Mouse (Mus musculus) embryonic facial prominence, embryonic 10.5 days (tissue): ENCODE results near the gene Rhot2. TPM values are rescaled to one million over a fixed set of nuclear protein-coding genes. Genes with fewer than 3 reads are reported as not detected.
A peak's percentile ranks its signal among the peaks of the same experiment; 100 is the strongest.

Experiments
- DNase-seq: peaks from one replicate; pipeline ENCODE4 v3.0.0-alpha.2; 2017; ENCODE audit warnings: low spot score
- H3K27ac ChIP-seq: fragments of 300-500 bp; sonication (generic); replicated peaks from 2 replicates; pipeline ENCODE4 v1.5.1; 2016; ENCODE audit warnings: mild to moderate bottlenecking
- H3K27me3 ChIP-seq: fragments of 300-500 bp; sonication (generic); replicated peaks from 2 replicates; pipeline ENCODE4 v1.6.1; 2016; ENCODE audit warnings: low read depth, mild to moderate bottlenecking; ENCODE audit not compliant: poor library complexity, severe bottlenecking
- H3K36me3 ChIP-seq: fragments of 300-500 bp; sonication (generic); replicated peaks from 2 replicates; pipeline ENCODE4 v1.6.1; 2016; ENCODE audit warnings: mild to moderate bottlenecking, moderate library complexity
- H3K4me1 ChIP-seq: fragments of 300-500 bp; sonication (generic); 2 replicates; pipeline ENCODE4 v1.6.1; 2016
- H3K4me3 ChIP-seq: fragments of 300-500 bp; sonication (generic); 2 replicates; pipeline ENCODE4 v1.5.1; 2016; ENCODE audit warnings: mild to moderate bottlenecking, moderate library complexity
- H3K9me3 ChIP-seq: fragments of 300-500 bp; sonication (generic); 2 replicates; pipeline ENCODE4 v1.6.1; 2016; ENCODE audit warnings: mild to moderate bottlenecking
- WGBS: fragments of 180-500 bp; shearing (Covaris S2); methylation state at CpG from one replicate; pipeline ENCODE4 v1.1.7; 2016; 5-methylcytosine and 5-hydroxymethylcytosine counted together
- polyA plus RNA-seq: library from polyadenylated mRNA; unstranded; fragments of >200 nt; fragmentation: Nextera tagmentation; extraction: Ambion mirVana; gene quantifications from 2 replicates; pipeline ENCODE4 v1.2.1, GENCODE M21; 2016

Rhot2 gene
- polyA plus RNA-seq, 1 experiment from 2014 or later = 27.2 TPM

DNA sequence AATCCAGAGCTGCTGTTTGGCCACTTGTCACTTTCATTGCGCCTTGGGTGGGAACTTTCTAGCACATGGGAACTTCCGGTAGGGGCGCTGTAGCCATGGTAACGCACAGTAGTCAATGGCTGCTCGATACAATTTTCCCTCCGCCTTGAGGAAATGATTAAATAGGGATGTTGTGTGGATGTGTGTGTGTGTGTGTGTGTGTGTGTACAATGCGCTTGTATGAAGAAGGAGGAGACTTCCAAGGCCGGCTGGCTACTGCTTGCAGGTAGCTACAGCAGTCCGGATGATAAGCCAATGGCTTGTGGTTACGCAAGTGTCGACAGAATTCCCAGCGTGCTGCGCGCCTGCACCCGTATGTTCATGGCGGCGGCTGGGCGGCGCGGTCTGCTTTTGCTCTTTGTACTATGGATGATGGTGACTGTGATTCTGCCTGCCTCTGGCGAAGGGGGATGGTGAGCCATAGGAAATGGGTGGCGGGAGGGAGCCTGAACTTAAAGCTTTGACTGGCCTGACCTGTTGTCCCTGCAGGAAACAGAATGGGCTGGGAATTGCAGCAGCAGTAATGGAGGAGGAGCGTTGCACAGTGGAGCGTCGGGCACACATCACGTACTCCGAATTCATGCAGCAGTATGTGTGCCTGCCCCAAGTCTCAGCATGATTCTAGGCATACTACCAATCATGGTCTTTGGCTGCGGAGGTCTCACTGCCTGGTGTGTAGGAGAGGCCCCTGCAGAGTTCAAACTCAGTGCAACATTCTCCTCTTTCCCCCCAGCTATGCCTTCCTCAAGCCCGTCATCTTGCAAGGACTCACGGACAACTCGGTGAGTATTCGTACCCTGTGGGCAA lies 15.7 kb downstream of the Rhot2 start, which contains the start of gene Jmjd8:
Jmjd8 (plus strand) TSS at position 156 of the 846 bp plus-strand sequence.
- Histone ChIP-seq H3K9me3 (no peaks in the 10 kb centered on the region), H3K36me3 (peaks cover 59% of the 10 kb centered on the region), H3K27me3 (no peaks in the 10 kb centered on the region), H3K4me1 (peaks cover 78% of the 10 kb centered on the region), H3K4me3 (peak within 1 kb of the TSS; percentile 81), H3K27ac (peak within 1 kb of the TSS; percentile 87)
- DNase-seq = peak; percentile 86
- 1% methylated on average over 32 of the region's 32 CpGs for WGBS

DNA sequence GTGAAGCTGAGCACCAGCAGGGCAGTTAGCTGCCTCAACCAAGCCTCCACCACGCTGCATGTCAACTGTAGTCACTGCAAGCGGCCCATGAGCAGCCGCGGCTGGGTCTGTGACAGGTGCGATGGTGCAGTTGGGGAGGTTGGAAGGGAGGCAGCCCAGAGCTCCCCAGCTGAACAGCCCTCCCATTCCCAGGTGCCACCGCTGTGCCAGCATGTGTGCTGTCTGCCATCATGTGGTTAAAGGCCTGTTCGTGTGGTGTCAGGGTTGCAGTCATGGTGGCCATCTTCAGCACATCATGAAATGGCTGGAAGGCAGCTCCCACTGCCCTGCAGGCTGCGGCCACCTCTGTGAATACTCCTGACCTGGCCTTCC lies 16.4 kb downstream of the Rhot2 start:
- peaks cover 59% of the 10 kb centered on the region for H3K36me3 ChIP-seq
- no peaks in the 10 kb centered on the region for H3K9me3 ChIP-seq
- WGBS = 83% methylated on average over 8 of the region's 8 CpGs
- DNase-seq = no peak
- H3K4me3 ChIP-seq = peak overlapping the region; percentile 81
- H3K27ac ChIP-seq = peak overlapping the region; percentile 87
- H3K4me1 ChIP-seq = peaks cover 76% of the 10 kb centered on the region
- no peaks in the 10 kb centered on the region for H3K27me3 ChIP-seq

DNA sequence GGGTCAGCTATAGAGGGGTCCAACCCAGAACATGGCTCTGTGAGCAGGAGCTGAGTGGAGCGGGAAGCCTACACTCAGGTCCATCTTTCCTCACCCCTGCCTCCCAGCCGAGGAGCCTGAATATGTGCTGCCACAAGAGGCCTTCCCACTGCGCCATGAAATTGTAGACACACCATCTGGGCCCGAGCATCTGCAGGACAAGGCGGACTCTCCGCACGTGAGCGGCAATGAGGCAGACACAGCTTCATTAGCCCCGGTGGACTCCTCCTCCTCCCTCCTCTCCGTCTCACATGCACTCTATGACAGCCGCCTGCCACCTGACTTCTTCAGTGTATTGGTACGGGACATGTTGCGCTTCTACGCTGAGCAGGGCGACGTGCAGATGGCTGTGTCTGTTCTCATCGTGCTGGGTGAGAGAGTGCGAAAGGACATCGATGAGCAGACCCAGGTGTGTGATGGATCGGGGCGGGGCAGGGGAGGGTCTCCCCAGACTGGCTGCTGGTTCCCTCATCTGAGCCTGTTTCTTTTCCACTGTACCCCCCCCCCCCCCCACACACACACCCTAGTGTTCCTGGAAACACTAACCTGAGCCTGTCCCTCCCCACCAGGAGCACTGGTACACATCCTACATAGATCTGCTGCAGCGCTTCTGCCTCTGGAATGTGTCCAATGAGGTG lies 17.0 kb downstream of the Rhot2 start:
- H3K27me3 ChIP-seq = no peaks in the 10 kb centered on the region
- peaks cover 59% of the 10 kb centered on the region for H3K36me3 ChIP-seq
- H3K27ac ChIP-seq = no peak overlapping the region
- WGBS = 92% methylated on average over 22 of the region's 22 CpGs
- H3K4me3 ChIP-seq = peak overlapping the region; percentile 81
- peaks cover 79% of the 10 kb centered on the region for H3K4me1 ChIP-seq
- no peaks in the 10 kb centered on the region for H3K9me3 ChIP-seq
- no peak for DNase-seq

DNA sequence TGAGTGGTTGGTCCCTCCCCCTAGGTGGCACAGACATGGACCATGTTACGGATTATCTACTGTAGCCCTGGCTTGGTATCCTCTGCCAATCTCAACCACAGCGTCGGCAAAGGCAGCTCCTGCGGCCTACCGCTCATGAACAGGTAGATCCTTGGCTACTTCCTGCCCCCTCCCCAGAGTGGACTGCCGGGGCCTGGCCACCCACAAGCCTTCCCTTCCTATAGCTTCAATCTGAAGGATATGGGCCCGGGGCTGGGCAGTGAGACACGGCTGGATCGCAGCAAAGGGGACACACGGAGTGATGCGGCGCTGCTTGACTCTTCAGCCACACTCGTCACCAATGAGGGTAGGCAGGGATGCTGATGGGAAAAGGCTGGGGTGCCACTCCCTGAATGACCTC lies 17.6 kb downstream of the Rhot2 start:
- 92% methylated on average over 13 of the region's 13 CpGs for WGBS
- Histone ChIP-seq H3K4me3 (peak overlapping the region; percentile 81), H3K27me3 (peaks cover 4% of the 10 kb centered on the region; the same call in 1 of the 2 replicates), H3K27ac (no peak overlapping the region), H3K36me3 (peaks cover 59% of the 10 kb centered on the region), H3K4me1 (peaks cover 76% of the 10 kb centered on the region), H3K9me3 (no peaks in the 10 kb centered on the region)
- no peak for DNase-seq

DNA sequence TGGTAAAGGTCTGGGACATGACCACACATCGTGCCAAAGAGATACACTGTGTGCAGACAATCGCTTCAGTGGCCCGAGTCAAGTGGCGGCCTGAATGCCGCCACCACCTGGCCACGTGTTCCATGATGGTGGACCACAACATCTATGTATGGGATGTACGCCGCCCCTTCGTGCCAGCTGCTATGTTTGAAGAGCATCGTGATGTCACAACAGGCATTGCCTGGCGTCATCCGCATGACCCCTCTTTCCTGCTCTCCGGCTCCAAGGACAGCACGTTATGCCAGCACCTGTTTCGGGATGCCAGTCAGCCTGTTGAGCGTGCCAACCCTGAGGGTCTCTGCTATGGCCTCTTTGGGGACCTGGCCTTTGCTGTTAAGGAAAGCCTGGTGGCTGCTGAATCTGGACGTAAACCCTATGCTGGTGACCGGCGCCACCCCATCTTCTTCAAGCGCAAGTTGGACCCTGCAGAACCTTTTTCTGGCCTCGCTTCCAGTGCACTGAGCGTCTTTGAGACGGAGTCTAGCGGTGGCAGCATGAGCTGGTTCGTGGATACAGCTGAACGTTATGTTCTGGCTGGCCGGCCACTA lies 18.6 kb downstream of the Rhot2 start:
- Histone ChIP-seq H3K4me3 (0 out of 2 replicates have a peak overlapping the region, but pooled peaks have one; percentile 2), H3K4me1 (peaks cover 67% of the 10 kb centered on the region), H3K9me3 (no peaks in the 10 kb centered on the region), H3K36me3 (peaks cover 50% of the 10 kb centered on the region), H3K27ac (no peak overlapping the region), H3K27me3 (peaks cover 12% of the 10 kb centered on the region)
- no peak for DNase-seq
- WGBS = 94% methylated on average over 27 of the region's 27 CpGs

DNA sequence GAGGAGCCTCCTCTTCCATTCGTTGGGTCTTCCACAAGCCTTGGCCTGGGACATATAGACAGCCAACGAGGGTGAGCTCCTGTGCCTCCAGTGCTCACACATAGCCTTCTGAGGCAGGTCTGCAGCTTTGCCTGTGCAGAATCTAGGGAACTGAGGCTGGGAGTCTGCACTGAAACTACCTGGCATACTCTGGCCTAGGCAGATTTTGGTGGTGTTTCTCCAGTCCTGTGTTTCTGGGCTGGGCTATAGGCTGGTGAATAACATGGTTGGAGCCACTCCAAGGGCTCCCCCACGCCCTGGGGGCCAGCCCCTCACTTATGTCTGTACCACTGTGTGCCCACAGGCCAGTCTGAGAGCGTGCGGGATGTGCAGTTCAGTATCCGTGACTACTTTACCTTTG lies 19.3 kb downstream of the Rhot2 start:
- Histone ChIP-seq H3K4me1 (peaks cover 59% of the 10 kb centered on the region), H3K9me3 (no peaks in the 10 kb centered on the region)
- 92% methylated on average over 6 of the region's 6 CpGs for WGBS

DNA sequence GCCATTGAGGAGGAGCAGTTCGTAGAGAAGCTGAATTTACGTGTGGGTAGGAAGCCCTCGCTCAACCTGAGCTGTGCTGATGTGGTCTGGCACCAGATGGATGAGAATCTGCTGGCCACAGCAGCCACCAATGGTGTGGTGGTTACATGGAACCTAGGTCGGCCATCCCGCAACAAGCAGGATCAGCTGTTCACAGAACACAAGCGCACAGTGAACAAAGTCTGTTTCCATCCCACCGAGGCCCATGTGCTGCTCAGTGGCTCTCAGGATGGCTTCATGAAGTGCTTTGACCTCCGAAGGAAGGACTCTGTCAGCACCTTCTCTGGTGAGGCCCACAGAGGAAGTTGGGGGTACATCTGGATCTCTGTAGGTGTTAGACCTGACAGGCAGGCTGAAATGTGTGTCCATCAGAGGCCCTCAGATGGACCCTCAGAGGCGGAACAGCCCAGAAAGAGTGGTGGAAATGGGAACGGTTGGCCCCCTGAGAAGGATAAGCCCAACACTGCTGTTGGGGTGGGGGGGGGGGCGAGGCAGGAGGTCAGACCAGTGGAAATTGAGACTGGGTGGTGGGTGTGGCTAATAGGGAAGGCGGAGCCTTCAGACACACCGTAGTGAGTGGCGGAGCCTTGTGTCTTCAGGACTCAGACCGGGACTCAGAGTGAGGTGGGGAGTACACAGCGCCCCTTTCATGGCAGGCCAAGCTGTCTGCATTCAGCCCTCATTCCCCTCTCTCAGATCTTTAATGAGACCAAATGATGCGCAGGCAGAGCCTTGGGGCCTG lies 20.1 kb downstream of the Rhot2 start:
- Histone ChIP-seq H3K9me3 (no peaks in the 10 kb centered on the region), H3K4me3 (peak overlapping the region; percentile 70), H3K4me1 (peaks cover 55% of the 10 kb centered on the region), H3K27me3 (peaks cover 27% of the 10 kb centered on the region), H3K27ac (no peak overlapping the region), H3K36me3 (peaks cover 34% of the 10 kb centered on the region)
- no peak for DNase-seq
- WGBS = 72% methylated on average over 17 of the region's 17 CpGs

More for the DNA sequence above, 19.3 kb downstream of the Rhot2 start:
- peaks cover 42% of the 10 kb centered on the region for H3K36me3 ChIP-seq
- no peak overlapping the region for H3K27ac ChIP-seq
- peak overlapping the region; percentile 70; the same call in 1 of the 2 replicates for H3K4me3 ChIP-seq
- DNase-seq = no peak
- H3K27me3 ChIP-seq = peaks cover 19% of the 10 kb centered on the region

DNA sequence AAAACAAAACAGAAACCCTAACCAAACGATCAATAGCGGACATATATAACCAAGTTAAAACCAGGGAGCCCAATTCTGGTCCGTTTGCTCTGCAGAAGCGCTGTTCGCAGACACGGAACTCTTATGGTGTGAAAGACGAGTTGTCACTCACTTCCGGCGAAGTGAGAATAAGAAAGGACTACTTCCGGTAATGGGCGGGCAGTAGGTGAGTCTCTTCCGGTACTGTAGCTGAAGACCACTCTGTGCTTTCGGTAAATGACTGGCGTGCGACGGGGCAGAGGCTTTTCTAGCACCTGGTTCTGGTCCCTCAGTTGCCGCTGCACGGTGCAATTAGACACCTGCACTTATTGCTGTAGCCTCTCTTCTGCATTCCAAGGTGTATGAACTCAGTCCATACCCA lies 21.2 kb downstream of the Rhot2 start, which contains the start of gene Wdr24:
Wdr24 (plus strand) TSS at position 176 of the 400 bp plus-strand sequence.
- peak; percentile 79 for DNase-seq
- H3K27ac ChIP-seq = peak within 1 kb of the TSS; percentile 73
- peaks cover 38% of the 10 kb centered on the region for H3K27me3 ChIP-seq
- no peaks in the 10 kb centered on the region for H3K9me3 ChIP-seq
- peak within 1 kb of the TSS; percentile 70 for H3K4me3 ChIP-seq
- under 1% methylated on average over 18 of the region's 18 CpGs for WGBS
- peaks cover 59% of the 10 kb centered on the region for H3K4me1 ChIP-seq
- peaks cover 33% of the 10 kb centered on the region for H3K36me3 ChIP-seq

DNA sequence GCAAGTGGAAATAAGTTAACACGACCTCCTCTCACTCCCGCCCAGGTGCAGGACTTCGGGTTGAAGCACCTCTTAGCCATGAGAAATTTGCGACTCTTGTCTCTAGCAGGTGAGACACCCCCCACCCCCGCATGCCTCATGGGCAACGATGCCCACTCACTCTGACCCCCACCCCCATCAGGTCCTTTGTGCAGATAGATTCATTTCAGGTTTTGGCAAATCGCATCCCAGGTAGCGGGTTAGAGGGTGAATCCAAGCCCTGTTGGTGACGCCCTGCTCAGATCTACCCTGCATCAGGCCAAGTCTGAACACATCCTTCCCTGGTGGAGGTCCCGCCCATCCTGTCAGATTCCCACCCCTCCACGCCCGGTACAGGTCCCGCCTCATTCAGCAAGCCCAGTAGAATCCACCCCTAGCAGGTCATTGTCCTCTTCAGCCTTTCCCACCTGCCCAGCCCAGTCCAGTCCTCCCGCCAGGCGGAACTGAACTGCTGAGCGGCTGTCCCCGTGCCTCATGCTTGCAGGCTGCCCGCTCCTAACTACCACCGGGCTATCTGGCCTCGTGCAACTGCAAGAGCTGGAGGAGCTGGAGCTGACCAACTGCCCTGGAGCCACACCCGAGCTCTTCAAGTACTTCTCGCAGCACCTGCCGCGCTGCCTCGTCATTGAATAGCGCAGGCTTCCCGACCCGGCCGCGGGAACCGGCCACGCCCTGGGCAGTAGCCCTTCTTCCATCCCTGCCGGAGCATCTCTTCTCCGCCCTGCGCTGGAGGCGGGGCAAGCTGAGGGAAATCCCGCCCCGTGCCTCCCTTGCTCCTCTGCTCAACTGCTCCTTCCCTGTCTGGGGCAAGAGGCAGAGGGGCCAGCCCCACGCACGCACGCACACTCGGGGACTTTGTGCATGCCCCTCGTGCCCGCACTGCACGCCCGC lies 25.5 kb downstream of the Rhot2 start:
- Histone ChIP-seq H3K27me3 (peaks cover 74% of the 10 kb centered on the region), H3K9me3 (no peaks in the 10 kb centered on the region), H3K36me3 (peaks cover 6% of the 10 kb centered on the region; the same call in 1 of the 2 replicates), H3K4me1 (peaks cover 23% of the 10 kb centered on the region), H3K27ac (no peak overlapping the region), H3K4me3 (peak overlapping the region; percentile 33)
- peak; percentile 42 for DNase-seq
- 6% methylated on average over 46 of the region's 46 CpGs for WGBS

DNA sequence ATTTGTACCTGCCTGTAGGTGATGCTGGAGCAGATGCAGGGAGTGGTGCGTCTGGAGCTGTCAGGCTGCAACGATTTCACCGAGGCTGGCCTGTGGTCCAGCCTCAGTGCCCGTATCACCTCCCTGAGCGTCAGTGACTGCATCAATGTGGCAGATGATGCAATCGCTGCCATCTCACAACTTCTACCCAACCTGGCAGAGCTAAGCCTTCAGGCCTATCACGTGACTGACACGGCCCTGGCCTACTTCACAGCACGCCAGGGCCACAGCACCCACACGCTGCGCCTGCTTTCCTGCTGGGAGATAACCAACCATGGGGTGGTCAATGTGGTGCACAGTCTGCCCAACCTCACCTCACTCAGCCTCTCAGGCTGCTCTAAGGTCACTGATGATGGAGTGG lies 27.0 kb downstream of the Rhot2 start:
- Histone ChIP-seq H3K27ac (no peak overlapping the region), H3K4me3 (no peak overlapping the region; the same call in 1 of the 2 replicates), H3K27me3 (peaks cover 86% of the 10 kb centered on the region), H3K4me1 (peaks cover 18% of the 10 kb centered on the region), H3K9me3 (no peaks in the 10 kb centered on the region), H3K36me3 (peaks cover 6% of the 10 kb centered on the region; the same call in 1 of the 2 replicates)
- DNase-seq = no peak
- 81% methylated on average over 11 of the region's 11 CpGs for WGBS

DNA sequence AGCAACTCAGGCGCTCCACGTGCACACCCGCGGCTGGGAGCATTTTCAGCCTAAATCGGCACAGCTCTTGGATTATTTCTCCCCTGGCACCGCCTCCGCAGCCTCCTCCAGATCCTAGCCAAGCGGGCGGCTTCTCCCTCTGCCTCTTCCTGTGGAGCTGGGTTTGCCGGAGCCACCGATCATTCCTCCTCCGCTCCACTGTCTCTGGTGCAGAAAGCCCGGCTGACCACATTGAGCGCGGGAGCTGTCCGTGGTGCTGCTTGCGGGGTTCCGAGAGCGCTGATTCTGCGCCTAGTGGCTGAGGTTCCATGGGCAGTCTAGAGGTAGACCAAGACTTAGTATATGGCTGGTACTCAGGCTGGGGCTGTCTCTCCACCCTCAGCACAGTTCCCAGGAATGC lies 31.2 kb downstream of the Rhot2 start:
- Histone ChIP-seq H3K27ac (no peak overlapping the region), H3K4me1 (peaks cover 30% of the 10 kb centered on the region), H3K36me3 (peaks cover 6% of the 10 kb centered on the region; the same call in 1 of the 2 replicates), H3K27me3 (peaks cover 91% of the 10 kb centered on the region), H3K4me3 (peak overlapping the region; percentile 27; the same call in 1 of the 2 replicates), H3K9me3 (no peaks in the 10 kb centered on the region)
- 2% methylated on average over 20 of the region's 20 CpGs for WGBS
- DNase-seq = peak; percentile 92
